Mouse (Mus musculus): ENCODE measurements at regions not wholly inside any gene's neighbourhood (a gene's known extent, or its start where the extent isn't known, plus 50 kb on each side); places are given as distances from the start of the nearest gene placed in this dataset.

DNA sequence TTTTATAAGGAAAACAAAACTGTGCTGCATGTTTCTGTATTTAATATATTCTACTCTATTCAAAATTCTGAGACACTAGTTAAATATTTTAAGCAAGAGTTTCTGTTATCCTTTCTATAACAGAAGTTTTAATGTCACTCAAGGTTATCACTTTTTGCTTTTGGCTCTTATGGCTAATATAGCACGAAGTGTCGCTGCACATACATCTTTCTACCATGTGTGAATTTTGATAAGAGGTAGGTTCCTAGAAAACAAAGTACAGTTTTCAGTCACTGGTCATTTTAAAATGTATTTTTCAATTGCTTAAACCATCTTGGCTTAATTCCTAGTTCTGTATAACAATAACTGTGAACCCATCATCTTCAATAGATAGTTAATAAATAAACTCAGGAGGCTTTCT, 129.1 kb upstream of the B430305J03Rik start:
- Histone ChIP-seq H3K27ac (ENCODE audit: low read length) (no peak overlapping the region), H3K4me1 (replicated peaks; ENCODE audit: control insufficient read depth, insufficient read depth, low read length) (no peaks in the 10 kb centered on the region), H3K4me2 (ENCODE audit: low read length) (no peak overlapping the region), H3K9ac (replicated peaks; ENCODE audit: low read depth, low read length) (no peak overlapping the region), H3K27me3 (replicated peaks; ENCODE audit: control insufficient read depth, insufficient read depth, low read length) (no peaks in the 10 kb centered on the region), H3K9me3 (ENCODE audit: control insufficient read depth, low read length) (no peaks in the 10 kb centered on the region), H3K36me3 (ENCODE audit: control insufficient read depth, insufficient read depth) (no peaks in the 10 kb centered on the region), H3K4me3 (replicated peaks; ENCODE audit: low read length) (no peak overlapping the region)
- WGBS = 94% methylated on average over 2 of the region's 2 CpGs
- no peak for ATAC-seq

DNA sequence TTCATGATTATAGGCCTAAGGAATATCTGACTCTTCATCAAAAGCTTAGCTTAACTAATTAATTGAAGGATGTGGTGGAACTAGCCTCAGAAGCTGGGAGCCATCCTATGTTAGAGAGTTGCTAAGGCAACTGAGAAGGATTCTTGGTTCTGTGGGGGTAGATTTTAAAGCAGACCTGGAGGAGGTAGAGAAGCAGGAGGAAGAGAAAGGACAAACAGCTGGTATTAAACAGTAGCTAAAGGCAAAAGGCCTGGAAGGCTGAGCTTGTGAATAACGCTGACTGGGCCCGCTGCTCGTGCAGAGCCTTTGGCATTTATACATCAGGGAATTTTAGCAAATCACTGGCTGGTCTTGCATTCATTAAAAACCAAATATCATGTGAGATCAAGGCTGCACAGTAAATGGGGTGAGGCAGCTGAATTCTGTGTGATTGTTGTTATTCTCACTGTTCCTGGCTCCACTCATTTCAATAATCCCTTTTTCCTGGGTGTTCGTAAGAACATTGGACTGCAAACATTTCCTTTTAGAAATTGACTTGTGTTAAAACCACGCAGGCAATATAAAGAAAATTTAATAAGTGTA, 121.1 kb upstream of the B430305J03Rik start:
- Histone ChIP-seq H3K27ac (ENCODE audit: low read length) (no peak overlapping the region), H3K4me1 (replicated peaks; ENCODE audit: control insufficient read depth, insufficient read depth, low read length) (no peaks in the 10 kb centered on the region)

DNA sequence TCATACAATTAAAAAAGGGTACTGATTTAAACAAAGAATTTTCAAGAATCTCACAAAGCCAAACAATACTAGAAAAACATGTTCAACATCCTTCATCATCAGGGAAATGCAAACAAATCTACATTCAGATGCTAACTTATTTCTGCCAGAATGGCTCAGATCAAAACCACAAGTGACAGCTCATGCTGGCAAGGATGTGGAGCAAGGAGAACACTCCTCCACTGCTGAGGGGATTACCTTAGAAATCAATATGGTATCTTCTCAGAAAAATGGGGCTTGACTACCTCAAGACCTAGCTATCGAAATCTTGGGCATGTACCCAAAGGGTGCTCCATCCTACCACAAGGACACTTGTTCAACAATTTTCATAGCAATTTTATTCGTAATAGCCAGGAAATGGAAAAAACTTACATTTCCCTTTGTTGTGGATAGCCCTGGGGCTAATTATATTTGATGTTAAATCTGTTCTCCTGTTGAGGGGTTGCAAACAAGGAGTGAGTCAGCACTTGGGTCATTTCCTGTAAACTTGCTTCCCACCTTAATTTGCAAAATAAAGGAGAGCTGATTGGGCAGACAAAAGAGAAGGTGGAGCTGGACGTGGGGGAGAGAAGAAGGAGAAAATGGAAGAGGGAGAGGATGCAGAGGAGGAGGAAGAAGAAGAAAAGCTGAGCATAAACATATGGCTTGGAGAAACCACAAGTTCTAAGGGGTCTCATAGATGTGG, 113.3 kb upstream of the B430305J03Rik start:
- Histone ChIP-seq H3K27me3 (replicated peaks; ENCODE audit: control insufficient read depth, insufficient read depth, low read length) (no peaks in the 10 kb centered on the region), H3K4me2 (ENCODE audit: low read length) (no peak overlapping the region), H3K36me3 (ENCODE audit: control insufficient read depth, insufficient read depth) (no peaks in the 10 kb centered on the region), H3K9ac (replicated peaks; ENCODE audit: low read depth, low read length) (no peak overlapping the region), H3K4me1 (replicated peaks; ENCODE audit: control insufficient read depth, insufficient read depth, low read length) (no peaks in the 10 kb centered on the region), H3K27ac (ENCODE audit: low read length) (no peak overlapping the region), H3K9me3 (ENCODE audit: control insufficient read depth, low read length) (no peaks in the 10 kb centered on the region), H3K4me3 (replicated peaks; ENCODE audit: low read length) (no peak overlapping the region)
- WGBS = 60% methylated on average over 3 of the region's 3 CpGs
- ATAC-seq = no peak

More for the DNA sequence above, 121.1 kb upstream of the B430305J03Rik start:
- Histone ChIP-seq H3K27me3 (replicated peaks; ENCODE audit: control insufficient read depth, insufficient read depth, low read length) (no peaks in the 10 kb centered on the region), H3K4me2 (ENCODE audit: low read length) (no peak overlapping the region), H3K9ac (replicated peaks; ENCODE audit: low read depth, low read length) (no peak overlapping the region), H3K4me3 (replicated peaks; ENCODE audit: low read length) (no peak overlapping the region), H3K36me3 (ENCODE audit: control insufficient read depth, insufficient read depth) (no peaks in the 10 kb centered on the region), H3K9me3 (ENCODE audit: control insufficient read depth, low read length) (no peaks in the 10 kb centered on the region)
- peak; percentile 54; the same call in 1 of the 2 replicates for ATAC-seq
- 53% methylated on average over 5 of the region's 5 CpGs for WGBS

DNA sequence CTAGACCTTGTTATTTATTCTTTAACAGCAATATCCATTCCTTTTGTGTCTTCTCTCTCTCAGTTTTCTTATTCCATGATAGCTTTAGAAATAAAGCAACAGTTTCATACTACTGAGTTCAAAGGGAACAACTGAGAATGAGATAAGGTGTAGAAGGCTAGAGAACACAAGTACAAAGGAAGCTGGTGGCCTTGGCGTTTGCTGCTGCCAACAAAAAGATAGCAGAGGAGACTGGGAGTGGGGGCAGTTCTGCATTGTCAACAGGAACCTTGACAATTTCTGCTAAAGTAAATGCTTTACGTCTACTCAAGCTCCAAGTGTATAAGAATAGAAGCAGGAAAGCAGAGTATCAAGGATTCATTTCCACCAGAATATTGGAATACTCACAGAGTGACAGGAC, 109.3 kb upstream of the B430305J03Rik start:
- H3K9ac ChIP-seq (replicated peaks; ENCODE audit: low read depth, low read length) = no peak overlapping the region
- 63% methylated on average over 2 of the region's 2 CpGs for WGBS

DNA sequence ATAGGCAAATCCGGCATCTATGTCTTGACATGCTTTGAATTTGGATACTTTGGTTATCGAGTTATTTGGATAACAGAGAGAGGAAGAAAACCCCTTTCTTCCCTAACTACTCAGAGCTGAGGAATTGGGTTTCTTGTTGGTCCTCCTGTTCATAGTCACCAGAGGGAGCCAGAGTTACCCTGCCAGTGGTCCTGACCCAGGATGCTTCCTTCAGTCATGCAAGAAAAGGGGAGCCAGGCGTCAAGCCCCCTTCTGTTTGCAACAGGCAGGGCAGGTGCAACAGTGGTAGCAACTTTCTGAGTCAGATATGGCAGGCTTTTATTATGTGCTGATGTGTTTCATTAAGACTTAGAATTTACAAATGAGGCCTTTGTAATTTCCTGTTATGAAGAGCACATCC, 101.4 kb upstream of the B430305J03Rik start:
- H3K4me1 ChIP-seq (replicated peaks; ENCODE audit: control insufficient read depth, insufficient read depth, low read length) = no peaks in the 10 kb centered on the region
- 35% methylated on average over 3 of the region's 3 CpGs for WGBS
- no peaks in the 10 kb centered on the region for H3K36me3 ChIP-seq (ENCODE audit: control insufficient read depth, insufficient read depth)
- H3K4me3 ChIP-seq (replicated peaks; ENCODE audit: low read length) = no peak overlapping the region
- H3K27me3 ChIP-seq (replicated peaks; ENCODE audit: control insufficient read depth, insufficient read depth, low read length) = no peaks in the 10 kb centered on the region
- no peak overlapping the region for H3K9ac ChIP-seq (replicated peaks; ENCODE audit: low read depth, low read length)
- no peak overlapping the region for H3K27ac ChIP-seq (ENCODE audit: low read length)
- H3K9me3 ChIP-seq (ENCODE audit: control insufficient read depth, low read length) = no peaks in the 10 kb centered on the region
- ATAC-seq = peak; percentile 55
- no peak overlapping the region for H3K4me2 ChIP-seq (ENCODE audit: low read length)

More for the DNA sequence above, 109.3 kb upstream of the B430305J03Rik start:
- ATAC-seq = no peak
- H3K36me3 ChIP-seq (ENCODE audit: control insufficient read depth, insufficient read depth) = no peaks in the 10 kb centered on the region
- H3K4me2 ChIP-seq (ENCODE audit: low read length) = no peak overlapping the region
- no peaks in the 10 kb centered on the region for H3K4me1 ChIP-seq (replicated peaks; ENCODE audit: control insufficient read depth, insufficient read depth, low read length)
- H3K9me3 ChIP-seq (ENCODE audit: control insufficient read depth, low read length) = no peaks in the 10 kb centered on the region
- no peak overlapping the region for H3K27ac ChIP-seq (ENCODE audit: low read length)
- no peak overlapping the region for H3K4me3 ChIP-seq (replicated peaks; ENCODE audit: low read length)
- H3K27me3 ChIP-seq (replicated peaks; ENCODE audit: control insufficient read depth, insufficient read depth, low read length) = no peaks in the 10 kb centered on the region

DNA sequence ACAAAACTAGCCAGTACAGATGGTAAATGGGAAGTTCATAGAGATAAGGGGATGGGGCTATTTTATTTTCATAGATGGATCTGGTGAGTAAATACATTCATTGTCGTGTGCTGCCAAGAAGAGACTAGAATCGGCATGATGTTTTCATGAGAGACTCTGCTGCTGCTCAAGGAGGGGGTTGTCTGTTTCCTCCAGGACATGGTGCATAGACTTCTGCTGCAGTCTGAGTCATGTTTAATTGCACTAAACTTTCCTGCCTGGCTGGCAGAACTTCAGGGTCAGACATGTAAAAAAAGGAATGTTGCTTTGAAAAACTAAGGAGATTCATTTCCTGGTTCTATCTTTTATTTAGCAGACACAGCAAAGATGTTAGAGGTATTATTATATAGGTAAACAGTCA, 100.9 kb upstream of the B430305J03Rik start:
- 80% methylated on average over 2 of the region's 2 CpGs for WGBS
- no peak overlapping the region for H3K4me2 ChIP-seq (ENCODE audit: low read length)
- no peak overlapping the region for H3K9ac ChIP-seq (replicated peaks; ENCODE audit: low read depth, low read length)
- no peaks in the 10 kb centered on the region for H3K9me3 ChIP-seq (ENCODE audit: control insufficient read depth, low read length)
- no peak for ATAC-seq
- H3K27me3 ChIP-seq (replicated peaks; ENCODE audit: control insufficient read depth, insufficient read depth, low read length) = no peaks in the 10 kb centered on the region
- no peak overlapping the region for H3K4me3 ChIP-seq (replicated peaks; ENCODE audit: low read length)
- no peak overlapping the region for H3K27ac ChIP-seq (ENCODE audit: low read length)
- no peaks in the 10 kb centered on the region for H3K4me1 ChIP-seq (replicated peaks; ENCODE audit: control insufficient read depth, insufficient read depth, low read length)
- no peaks in the 10 kb centered on the region for H3K36me3 ChIP-seq (ENCODE audit: control insufficient read depth, insufficient read depth)

DNA sequence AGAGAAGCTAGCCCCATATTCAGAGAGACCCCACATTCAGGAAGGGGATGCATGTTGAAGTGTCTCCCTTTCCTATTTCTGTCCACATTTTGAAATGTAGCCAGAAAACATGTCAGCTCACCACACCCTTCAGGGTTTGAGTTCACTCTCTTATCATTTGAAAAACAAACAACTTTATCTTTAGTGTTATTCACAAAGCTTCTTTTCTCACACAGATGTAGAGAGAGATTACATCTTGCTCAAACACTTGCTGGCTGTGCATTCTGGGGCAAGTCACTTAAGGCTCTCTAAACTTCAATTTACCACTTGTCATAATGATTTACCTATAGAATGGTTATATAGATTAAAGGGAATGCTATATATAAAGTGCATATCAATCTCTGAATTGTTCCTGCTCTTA, 94.3 kb upstream of the B430305J03Rik start:
- Histone ChIP-seq H3K9me3 (ENCODE audit: control insufficient read depth, low read length) (no peaks in the 10 kb centered on the region), H3K4me1 (replicated peaks; ENCODE audit: control insufficient read depth, insufficient read depth, low read length) (no peaks in the 10 kb centered on the region), H3K27ac (ENCODE audit: low read length) (no peak overlapping the region), H3K4me2 (ENCODE audit: low read length) (no peak overlapping the region), H3K9ac (replicated peaks; ENCODE audit: low read depth, low read length) (no peak overlapping the region), H3K27me3 (replicated peaks; ENCODE audit: control insufficient read depth, insufficient read depth, low read length) (no peaks in the 10 kb centered on the region), H3K36me3 (ENCODE audit: control insufficient read depth, insufficient read depth) (no peaks in the 10 kb centered on the region), H3K4me3 (replicated peaks; ENCODE audit: low read length) (no peak overlapping the region)
- no peak for ATAC-seq

DNA sequence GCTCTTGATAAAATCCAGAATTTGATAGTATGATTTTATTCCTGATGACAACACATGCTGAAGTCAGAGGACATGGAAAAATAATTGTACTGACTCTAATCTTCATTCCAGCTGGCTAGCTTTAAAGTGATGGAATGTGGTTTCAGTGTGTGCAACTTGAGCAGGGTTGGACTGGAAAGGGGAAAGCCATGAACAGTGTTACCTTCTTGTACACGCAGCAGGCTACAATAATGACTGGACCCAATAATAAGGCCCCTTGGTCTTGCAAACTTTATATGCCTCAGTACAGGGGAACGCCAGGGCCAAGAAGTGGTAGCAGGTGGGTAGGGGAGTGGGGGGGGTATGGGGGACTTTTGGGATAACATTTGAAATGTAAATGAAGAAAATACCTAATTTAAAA, 90.8 kb upstream of the B430305J03Rik start:
- no peaks in the 10 kb centered on the region for H3K4me1 ChIP-seq (replicated peaks; ENCODE audit: control insufficient read depth, insufficient read depth, low read length)
- no peak overlapping the region for H3K4me3 ChIP-seq (replicated peaks; ENCODE audit: low read length)
- H3K27me3 ChIP-seq (replicated peaks; ENCODE audit: control insufficient read depth, insufficient read depth, low read length) = no peaks in the 10 kb centered on the region
- no peak for ATAC-seq
- H3K36me3 ChIP-seq (ENCODE audit: control insufficient read depth, insufficient read depth) = no peaks in the 10 kb centered on the region
- no peak overlapping the region for H3K4me2 ChIP-seq (ENCODE audit: low read length)
- H3K9me3 ChIP-seq (ENCODE audit: control insufficient read depth, low read length) = no peaks in the 10 kb centered on the region
- H3K27ac ChIP-seq (ENCODE audit: low read length) = no peak overlapping the region
- no peak overlapping the region for H3K9ac ChIP-seq (replicated peaks; ENCODE audit: low read depth, low read length)
- 91% methylated on average over 2 of the region's 2 CpGs for WGBS

DNA sequence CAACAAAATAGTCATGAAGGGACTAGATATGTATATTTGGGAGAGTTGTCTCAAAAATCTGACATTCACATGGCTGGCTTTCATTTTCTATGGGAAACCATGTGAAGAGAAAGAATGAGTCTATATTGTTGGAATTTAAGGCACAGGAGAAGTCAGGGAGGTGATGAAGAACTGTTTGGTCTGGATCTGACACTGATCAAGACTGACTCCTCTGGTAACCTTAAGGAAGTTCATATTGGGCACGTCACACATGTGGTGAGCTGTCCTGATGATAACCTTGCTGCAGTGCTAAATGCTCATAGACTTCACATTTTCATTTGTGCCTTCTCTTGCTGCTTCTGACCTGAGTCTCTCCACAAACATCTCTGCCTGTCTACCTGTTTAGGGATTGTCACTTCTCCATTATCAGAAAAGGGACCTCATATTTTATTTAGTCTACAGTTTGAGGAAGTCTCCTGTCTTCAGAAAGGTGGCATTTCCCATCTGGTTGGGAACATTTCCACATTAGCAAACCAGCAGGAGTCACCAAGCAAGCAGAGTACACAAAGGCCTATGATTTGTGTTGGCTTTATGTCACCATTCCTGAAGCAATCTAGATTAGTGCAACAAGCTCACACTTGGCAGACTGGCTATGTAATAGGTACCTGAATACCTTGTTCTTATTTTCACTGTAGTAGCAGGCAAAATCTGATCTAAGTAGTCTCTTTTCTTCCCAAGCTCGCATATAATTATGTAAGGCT, 76.4 kb upstream of the B430305J03Rik start:
- H3K27ac ChIP-seq (ENCODE audit: low read length) = no peak overlapping the region
- WGBS = 91% methylated on average over 2 of the region's 2 CpGs
- no peaks in the 10 kb centered on the region for H3K4me1 ChIP-seq (replicated peaks; ENCODE audit: control insufficient read depth, insufficient read depth, low read length)
- H3K9me3 ChIP-seq (ENCODE audit: control insufficient read depth, low read length) = no peaks in the 10 kb centered on the region
- H3K9ac ChIP-seq (replicated peaks; ENCODE audit: low read depth, low read length) = no peak overlapping the region
- no peaks in the 10 kb centered on the region for H3K36me3 ChIP-seq (ENCODE audit: control insufficient read depth, insufficient read depth)
- no peak overlapping the region for H3K4me3 ChIP-seq (replicated peaks; ENCODE audit: low read length)
- H3K27me3 ChIP-seq (replicated peaks; ENCODE audit: control insufficient read depth, insufficient read depth, low read length) = no peaks in the 10 kb centered on the region
- H3K4me2 ChIP-seq (ENCODE audit: low read length) = no peak overlapping the region
- no peak for ATAC-seq
